In genomic region chr14:27094247-27094646, GRCm38 (mm10) we compare ENCODE assay signal across 13 mouse cellular contexts.
"Had no signal": no experiment of that assay in that cellular context is flagged by ENCODE, and none has a peak within 500 bp of the region (broad histone marks: within the 10 kb centered on the region; RNA-seq: fewer than 3 reads in every experiment).

No protein-coding gene starts in this region.

- DNase-seq: kidney, postnatal 25 days; lung, embryonic 14.5 days; lung, postnatal 10 days; lung, postnatal 4 days; retina, postnatal 1 day; right cerebral cortex, postnatal 14 days; thymus, postnatal 36 days had no signal

- H3K4me3 ChIP-seq: left cerebral cortex, adult 2 months; limb, embryonic 10.5 days; liver, embryonic 12.5 days; midbrain, embryonic 15.5 days; neural tube, embryonic 13.5 days; stomach, embryonic 15.5 days had no signal

- H3K4me1 ChIP-seq: liver, embryonic 12.5 days; midbrain, embryonic 15.5 days; stomach, embryonic 15.5 days had no signal

- H3K9ac ChIP-seq: liver, embryonic 12.5 days; lung, embryonic 14.5 days; midbrain, embryonic 15.5 days; neural tube, embryonic 13.5 days; stomach, embryonic 15.5 days had no signal

- H3K27me3 ChIP-seq: liver, embryonic 12.5 days; midbrain, embryonic 15.5 days; neural tube, embryonic 13.5 days; stomach, embryonic 15.5 days had no signal

- H3K4me2 ChIP-seq: liver, embryonic 12.5 days; lung, embryonic 14.5 days; midbrain, embryonic 15.5 days; neural tube, embryonic 13.5 days; stomach, embryonic 15.5 days had no signal

- H3K36me3 ChIP-seq: liver, embryonic 12.5 days; midbrain, embryonic 15.5 days; neural tube, embryonic 13.5 days had no signal

- H3K27ac ChIP-seq: left cerebral cortex, adult 2 months; limb, embryonic 10.5 days; liver, embryonic 12.5 days; midbrain, embryonic 15.5 days; neural tube, embryonic 13.5 days; stomach, embryonic 15.5 days had no signal

- ATAC-seq: liver, embryonic 12.5 days; midbrain, embryonic 15.5 days had no signal

- H3K9me3 ChIP-seq: limb, embryonic 10.5 days; liver, embryonic 12.5 days; midbrain, embryonic 15.5 days; neural tube, embryonic 13.5 days; stomach, embryonic 15.5 days had no signal
